Mouse (Mus musculus) spleen, embryonic (tissue): ENCODE data around the gene Zc2hc1b.

Experiments used
- CTCF ChIA-PET: fragments of 350-600 bp; sonication (Branson Sonifier 250); formaldehyde crosslinking; loops from one replicate; lab custom pipeline; 2022; lab: Charles Lee

Zc2hc1b gene

GRCm38 (mm10) chr10:13115030-13115429, 62.8 kb downstream of the Zc2hc1b start:
- CTCF ChIA-PET: no interaction called here

GRCm38 (mm10) chr10:13113641-13114040, 64.2 kb downstream of the Zc2hc1b start:
- CTCF ChIA-PET: no interaction called here

- CTCF ChIA-PET: no interaction called here
Observed at GRCm38 (mm10) chr10:13112849-13113248, 65.0 kb downstream of the Zc2hc1b start.

- CTCF ChIA-PET: no interaction called here
Observed at GRCm38 (mm10) chr10:13109781-13110180, 68.0 kb downstream of the Zc2hc1b start.

- CTCF ChIA-PET: no interaction called here
Observed at GRCm38 (mm10) chr10:13108847-13109246, 69.0 kb downstream of the Zc2hc1b start.

GRCm38 (mm10) chr10:13108021-13108548, 69.7 kb downstream of the Zc2hc1b start:
- CTCF ChIA-PET: no interaction called here

GRCm38 (mm10) chr10:13106909-13107624, 70.8 kb downstream of the Zc2hc1b start:
- CTCF ChIA-PET: no interaction called here

- CTCF ChIA-PET: no interaction called here
Observed at GRCm38 (mm10) chr10:13103838-13104237, 74.0 kb downstream of the Zc2hc1b start.

GRCm38 (mm10) chr10:13102360-13102759, 75.5 kb downstream of the Zc2hc1b start:
- CTCF ChIA-PET: no interaction called here

- CTCF ChIA-PET: no interaction called here
Observed at GRCm38 (mm10) chr10:13100061-13100648, 77.7 kb downstream of the Zc2hc1b start.
